Mouse (Mus musculus) MEL (cell line): ENCODE results near the gene Pld1.

Source experiments
- CTCF ChIP-seq, 3 experiments: IDR thresholded peaks in 2 of 3; conservative IDR thresholded peaks in 1 of 3; 2 replicates each; pipeline ENCODE4 v1.5.1; 2011 to 2012; ENCODE audit warnings: low read length in 3 of 3, low read depth in 2 of 3, mild to moderate bottlenecking in 2 of 3, improper control_type of control experiment in 1 of 3, inconsistent platforms in 1 of 3, mixed read lengths in 1 of 3, moderate library complexity in 1 of 3; ENCODE audit not compliant: control insufficient read depth in 1 of 3, insufficient read depth in 1 of 3, poor library complexity in 1 of 3, severe bottlenecking in 1 of 3
- E2F4 ChIP-seq: IDR thresholded peaks from 2 replicates; pipeline ENCODE4 v1.6.1; 2011; ENCODE audit warnings: low read depth, low read length, improper control_type of control experiment, borderline replicate concordance
- KAT2A ChIP-seq: conservative IDR thresholded peaks from 2 replicates; pipeline ENCODE4 v1.6.1; 2012; ENCODE audit warnings: low read depth, low read length, improper control_type of control experiment, inconsistent platforms
- POLR2A ChIP-seq, 2 experiments: IDR thresholded peaks; 2 replicates each; pipeline ENCODE4 v1.6.1; 2011 to 2012; ENCODE audit warnings: low read length in 2 of 2, mild to moderate bottlenecking in 2 of 2, control low read depth in 1 of 2, improper control_type of control experiment in 1 of 2, low read depth in 1 of 2, moderate library complexity in 1 of 2; ENCODE audit not compliant: control insufficient read depth in 1 of 2, insufficient read depth in 1 of 2, poor library complexity in 1 of 2
- RCOR1 ChIP-seq: IDR thresholded peaks from 2 replicates; pipeline ENCODE4 v1.6.1; 2012; ENCODE audit warnings: low read depth, mild to moderate bottlenecking, inconsistent platforms, low read length, improper control_type of control experiment
- TAL1 ChIP-seq: IDR thresholded peaks from 2 replicates; pipeline ENCODE4 v1.6.1; 2012; ENCODE audit warnings: mild to moderate bottlenecking, inconsistent platforms, low read length, moderate library complexity, mixed read lengths

DNA sequence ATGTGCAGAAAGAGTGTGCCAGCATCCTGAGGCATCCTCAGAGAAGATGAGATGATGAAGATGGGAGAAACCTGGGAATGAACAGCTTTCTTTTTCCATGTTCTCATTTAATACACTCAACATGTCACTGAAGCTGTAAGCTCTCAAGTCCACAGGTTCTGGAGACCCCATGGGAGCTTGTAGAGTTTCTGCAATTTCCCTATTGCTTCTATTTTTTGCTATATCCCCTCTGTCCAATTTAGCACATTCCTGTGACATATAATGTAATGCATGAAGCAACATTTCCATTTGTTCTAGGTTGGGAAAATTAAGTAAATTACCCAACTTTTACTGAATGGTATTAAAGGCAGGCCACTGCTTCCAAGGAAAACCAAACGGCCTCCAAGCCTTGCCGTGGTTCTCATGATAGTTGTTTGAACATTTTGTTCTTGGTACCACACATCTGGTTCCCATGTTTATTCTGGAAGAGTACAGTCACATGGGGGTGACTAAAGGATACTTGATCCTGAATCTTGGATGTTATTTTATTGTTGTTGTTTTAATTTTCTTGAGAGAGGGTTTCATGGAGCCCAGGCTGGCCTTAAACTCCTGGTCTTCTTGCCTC, 52.7 kb downstream of the Pld1 start:
- no peak for TF ChIP-seq CTCF (IDR thresholded peaks at IDR 0.05 in 2 of 3, conservative IDR thresholded peaks at IDR 0.05 in 1 of 3; ENCODE audit: control insufficient read depth in 1 of 3, insufficient read depth in 1 of 3, low read depth in 2 of 3, low read length in 3 of 3, poor library complexity in 1 of 3, severe bottlenecking in 1 of 3)
- TF ChIP-seq E2F4 = no peak
- TF ChIP-seq RCOR1 = no peak
- TF ChIP-seq TAL1 = no peak
- no peak for TF ChIP-seq KAT2A
- no peak for TF ChIP-seq POLR2A (IDR thresholded peaks at IDR 0.05; ENCODE audit: control insufficient read depth in 1 of 2, insufficient read depth in 1 of 2, low read depth in 1 of 2, low read length in 2 of 2, poor library complexity in 1 of 2)
